Mouse (Mus musculus) right cerebral cortex, postnatal 10 days (tissue): ENCODE results near the gene Oser1.

Experiments
- DNase-seq, 2 experiments: peaks; one replicate each; pipeline ENCODE4 v3.0.0; 2021; ENCODE audit warnings: low spot score in 2 of 2

Oser1 gene

GRCm38 (mm10) chr2:163404037-163404815, 20.3 kb downstream of the Oser1 start:
- DNase-seq = no peak

GRCm38 (mm10) chr2:163401221-163401620, 23.3 kb downstream of the Oser1 start:
- peak; percentile 75 to 84 for DNase-seq

GRCm38 (mm10) chr2:163399222-163399621, 25.3 kb downstream of the Oser1 start:
- DNase-seq = no peak

GRCm38 (mm10) chr2:163398770-163399169, 25.7 kb downstream of the Oser1 start:
- DNase-seq = no peak

- no peak for DNase-seq
Observed at GRCm38 (mm10) chr2:163397905-163398304, 26.6 kb downstream of the Oser1 start, which contains the start of gene Jph2. Gene Jph2 (minus strand): TSS chr2:163397993.

- no peak for DNase-seq
Observed at GRCm38 (mm10) chr2:163397071-163397470, 27.4 kb downstream of the Oser1 start.

GRCm38 (mm10) chr2:163394977-163395376, 29.5 kb downstream of the Oser1 start:
- DNase-seq = no peak

- DNase-seq = no peak
Observed at GRCm38 (mm10) chr2:163393976-163394375, 30.5 kb downstream of the Oser1 start.

GRCm38 (mm10) chr2:163393241-163393640, 31.3 kb downstream of the Oser1 start:
- DNase-seq = no peak

GRCm38 (mm10) chr2:163392436-163392835, 32.1 kb downstream of the Oser1 start:
- no peak for DNase-seq

- no peak for DNase-seq
Observed at GRCm38 (mm10) chr2:163386423-163387190, 37.9 kb downstream of the Oser1 start.

GRCm38 (mm10) chr2:163385126-163385525, 39.4 kb downstream of the Oser1 start:
- DNase-seq = no peak

- no peak for DNase-seq
Observed at GRCm38 (mm10) chr2:163381246-163381645, 43.3 kb downstream of the Oser1 start.

GRCm38 (mm10) chr2:163379366-163379765, 45.1 kb downstream of the Oser1 start:
- DNase-seq = no peak

- DNase-seq = no peak
Observed at GRCm38 (mm10) chr2:163376082-163376481, 48.4 kb downstream of the Oser1 start.

GRCm38 (mm10) chr2:163375468-163375867, 49.0 kb downstream of the Oser1 start:
- DNase-seq = no peak

GRCm38 (mm10) chr2:163372627-163373026, 51.9 kb downstream of the Oser1 start:
- DNase-seq = no peak

- no peak for DNase-seq
Observed at GRCm38 (mm10) chr2:163370175-163370574, 54.3 kb downstream of the Oser1 start.

- no peak for DNase-seq
Observed at GRCm38 (mm10) chr2:163364785-163365541, 59.5 kb downstream of the Oser1 start.

GRCm38 (mm10) chr2:163362940-163363921, 61.3 kb downstream of the Oser1 start:
- no peak for DNase-seq
